Mouse (Mus musculus): Measurements from ENCODE around the gene Carhsp1. TPM values are rescaled to one million over a fixed set of nuclear protein-coding genes. Genes with fewer than 3 reads are reported as not detected.

The Carhsp1 gene
- polyA plus RNA-seq, 1 experiment from 2014 or later, result 87.2 TPM

GRCm38 (mm10) chr16:8687559-8688112 is 15.7 kb upstream of the Carhsp1 start:
- Histone ChIP-seq H3K9me3 (no peaks in the 10 kb centered on the region), H3K27me3 (replicated peaks) (no peaks in the 10 kb centered on the region), H3K4me2 (no peak overlapping the region), H3K27ac (replicated peaks) (peak overlapping the region; percentile 49; the same call in 1 of the 2 replicates), H3K4me1 (peaks cover 15% of the 10 kb centered on the region), H3K9ac (peak overlapping the region; percentile 24), H3K36me3 (peaks cover 64% of the 10 kb centered on the region), H3K4me3 (no peak overlapping the region)
- ATAC-seq (ENCODE audit: extremely low read depth, insufficient number of reproducible peaks, low FRiP score, low TSS enrichment), result no peak

- Histone ChIP-seq H3K9me3 (no peaks in the 10 kb centered on the region), H3K36me3 (peaks cover 57% of the 10 kb centered on the region), H3K4me3 (no peak overlapping the region), H3K4me1 (peaks cover 15% of the 10 kb centered on the region), H3K9ac (peak overlapping the region; percentile 24), H3K27me3 (replicated peaks) (no peaks in the 10 kb centered on the region), H3K27ac (replicated peaks) (peak overlapping the region; percentile 49), H3K4me2 (peak overlapping the region; percentile 19; the same call in 1 of the 2 replicates)
- WGBS, result 46% methylated on average over 11 of the region's 11 CpGs
- ATAC-seq (ENCODE audit: extremely low read depth, insufficient number of reproducible peaks, low FRiP score, low TSS enrichment), result peak; percentile 80
These were observed 15.0 kb upstream of the Carhsp1 start for GRCm38 (mm10) chr16:8686871-8687535.

DNA sequence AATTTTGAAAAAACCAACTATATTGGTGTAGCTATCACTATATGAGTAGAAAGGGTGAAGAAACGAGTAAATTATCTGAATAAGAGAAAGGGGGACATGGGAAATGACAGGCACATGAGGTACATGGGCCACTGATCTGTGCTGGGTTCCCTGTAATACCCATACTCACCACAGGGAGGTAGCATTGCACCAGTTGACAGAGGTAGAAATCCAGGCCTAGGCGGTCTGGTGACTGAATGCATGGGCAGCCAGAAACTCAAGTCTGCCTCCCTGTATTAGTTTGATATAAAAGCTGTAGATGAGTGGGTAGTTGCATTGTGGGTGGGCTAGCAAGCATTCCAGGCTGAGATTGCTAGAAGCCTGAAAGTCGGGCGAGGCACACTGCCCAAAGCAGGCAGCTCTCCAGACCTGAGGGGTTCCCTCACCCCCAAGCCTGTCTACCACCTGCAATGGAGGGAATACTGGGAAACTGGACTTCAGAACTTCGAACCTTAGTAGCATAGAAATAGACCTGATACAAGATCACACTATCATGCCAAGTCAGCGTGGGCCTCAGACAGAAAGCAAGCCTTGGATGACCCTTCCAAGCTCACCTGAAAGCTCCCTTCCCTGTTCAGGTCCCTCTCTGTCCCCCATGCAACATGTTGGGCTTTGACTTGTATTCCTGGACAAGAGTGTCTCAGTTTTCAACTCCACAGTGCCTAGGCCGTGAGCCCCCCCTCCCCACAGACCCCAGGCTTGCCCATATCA is 14.3 kb upstream of the Carhsp1 start:
- H3K9ac ChIP-seq, result peak overlapping the region; percentile 24
- 51% methylated on average over 7 of the region's 7 CpGs for WGBS
- H3K27ac ChIP-seq (replicated peaks), result peak overlapping the region; percentile 49
- peaks cover 15% of the 10 kb centered on the region for H3K4me1 ChIP-seq
- no peak overlapping the region for H3K4me3 ChIP-seq
- peaks cover 50% of the 10 kb centered on the region for H3K36me3 ChIP-seq
- no peak for ATAC-seq (ENCODE audit: extremely low read depth, insufficient number of reproducible peaks, low FRiP score, low TSS enrichment)
- no peaks in the 10 kb centered on the region for H3K27me3 ChIP-seq (replicated peaks)
- H3K4me2 ChIP-seq, result peak overlapping the region; percentile 19; the same call in 1 of the 2 replicates
- H3K9me3 ChIP-seq, result no peaks in the 10 kb centered on the region

GRCm38 (mm10) chr16:8685087-8685486 is 13.1 kb upstream of the Carhsp1 start:
- no peak overlapping the region for H3K4me3 ChIP-seq
- H3K4me1 ChIP-seq, result peaks cover 15% of the 10 kb centered on the region
- ATAC-seq (ENCODE audit: extremely low read depth, insufficient number of reproducible peaks, low FRiP score, low TSS enrichment), result no peak
- H3K27me3 ChIP-seq (replicated peaks), result no peaks in the 10 kb centered on the region
- no peak overlapping the region for H3K27ac ChIP-seq (replicated peaks)
- H3K9ac ChIP-seq, result no peak overlapping the region
- no peak overlapping the region for H3K4me2 ChIP-seq
- peaks cover 38% of the 10 kb centered on the region for H3K36me3 ChIP-seq
- 55% methylated on average over 4 of the region's 4 CpGs for WGBS
- no peaks in the 10 kb centered on the region for H3K9me3 ChIP-seq

GRCm38 (mm10) chr16:8680470-8680869 is 8.5 kb upstream of the Carhsp1 start, which contains the start of gene Gm5767:
Gm5767 (plus strand) TSS chr16:8680770.
- Histone ChIP-seq H3K36me3 (0 out of 2 replicates have a peak, but pooled peaks cover 6% of the 10 kb centered on the region), H3K4me1 (peaks cover 4% of the 10 kb centered on the region; the same call in 1 of the 2 replicates), H3K9ac (no peak within 1 kb of the TSS), H3K4me3 (no peak within 1 kb of the TSS), H3K27ac (replicated peaks) (no peak within 1 kb of the TSS), H3K27me3 (replicated peaks) (no peaks in the 10 kb centered on the region), H3K4me2 (no peak within 1 kb of the TSS), H3K9me3 (no peaks in the 10 kb centered on the region)
- ATAC-seq (ENCODE audit: extremely low read depth, insufficient number of reproducible peaks, low FRiP score, low TSS enrichment), result no peak
- 80% methylated on average over 5 of the region's 5 CpGs for WGBS

- H3K4me1 ChIP-seq, result peaks cover 4% of the 10 kb centered on the region; the same call in 1 of the 2 replicates
- no peak overlapping the region for H3K4me3 ChIP-seq
- H3K9me3 ChIP-seq, result no peaks in the 10 kb centered on the region
- no peak for ATAC-seq (ENCODE audit: extremely low read depth, insufficient number of reproducible peaks, low FRiP score, low TSS enrichment)
- no peak overlapping the region for H3K27ac ChIP-seq (replicated peaks)
- no peak overlapping the region for H3K9ac ChIP-seq
- H3K36me3 ChIP-seq, result 0 out of 2 replicates have a peak, but pooled peaks cover 6% of the 10 kb centered on the region
- H3K4me2 ChIP-seq, result no peak overlapping the region
- WGBS, result 75% methylated on average over 3 of the region's 3 CpGs
- no peaks in the 10 kb centered on the region for H3K27me3 ChIP-seq (replicated peaks)
These were observed 7.8 kb upstream of the Carhsp1 start for GRCm38 (mm10) chr16:8679780-8680179.

DNA sequence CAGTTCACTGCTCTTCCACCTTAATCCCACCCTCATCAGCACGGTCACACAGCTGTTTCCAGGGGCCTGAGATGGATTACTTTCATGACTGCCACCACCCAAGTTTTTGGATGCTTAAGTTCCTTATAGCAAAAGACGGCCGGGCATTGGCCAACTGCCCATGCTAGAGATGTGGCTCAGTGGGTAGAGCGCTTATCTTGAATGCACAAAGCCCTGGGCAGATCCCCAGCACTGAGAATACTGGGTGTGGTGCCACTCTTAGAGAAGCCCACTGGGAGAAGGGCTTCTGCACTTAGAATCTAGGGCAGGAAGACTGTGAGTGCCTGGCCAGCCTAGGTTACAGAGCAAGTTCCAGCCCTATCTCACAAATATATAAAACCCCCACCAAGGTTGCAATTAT is 6.7 kb upstream of the Carhsp1 start:
- 77% methylated on average over 4 of the region's 4 CpGs for WGBS
- Histone ChIP-seq H3K9ac (no peak overlapping the region), H3K9me3 (no peaks in the 10 kb centered on the region), H3K27me3 (replicated peaks) (peaks cover under 1% of the 10 kb centered on the region; the same call in 1 of the 2 replicates), H3K4me3 (no peak overlapping the region), H3K27ac (replicated peaks) (no peak overlapping the region), H3K36me3 (no peaks in the 10 kb centered on the region), H3K4me1 (peaks cover 7% of the 10 kb centered on the region; the same call in 1 of the 2 replicates), H3K4me2 (no peak overlapping the region)
- no peak for ATAC-seq (ENCODE audit: extremely low read depth, insufficient number of reproducible peaks, low FRiP score, low TSS enrichment)

DNA sequence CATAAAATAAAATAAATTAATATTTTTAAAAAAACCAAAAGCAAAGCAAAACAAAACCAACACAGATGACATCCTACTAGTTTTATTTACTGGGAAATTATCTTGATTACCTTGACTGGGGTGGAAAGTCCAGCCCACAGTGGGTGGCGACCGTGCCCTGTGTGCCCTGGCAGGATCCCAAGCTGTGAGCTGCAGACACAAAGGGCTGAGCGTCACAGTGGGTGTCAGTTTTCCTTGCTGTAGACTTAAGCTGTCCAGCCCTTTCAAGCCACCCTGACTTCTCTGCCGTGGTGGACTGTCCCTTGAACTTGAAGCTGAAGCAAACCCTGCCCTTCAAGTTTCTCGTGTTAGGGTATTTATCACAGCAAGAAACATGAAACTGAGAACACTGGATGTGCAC is 6.1 kb upstream of the Carhsp1 start:
- 55% methylated on average over 5 of the region's 5 CpGs for WGBS
- Histone ChIP-seq H3K27me3 (replicated peaks) (peaks cover 7% of the 10 kb centered on the region), H3K4me1 (peaks cover 7% of the 10 kb centered on the region; the same call in 1 of the 2 replicates), H3K9ac (no peak overlapping the region), H3K4me3 (no peak overlapping the region), H3K4me2 (no peak overlapping the region), H3K27ac (replicated peaks) (no peak overlapping the region), H3K36me3 (no peaks in the 10 kb centered on the region), H3K9me3 (no peaks in the 10 kb centered on the region)
- no peak for ATAC-seq (ENCODE audit: extremely low read depth, insufficient number of reproducible peaks, low FRiP score, low TSS enrichment)

DNA sequence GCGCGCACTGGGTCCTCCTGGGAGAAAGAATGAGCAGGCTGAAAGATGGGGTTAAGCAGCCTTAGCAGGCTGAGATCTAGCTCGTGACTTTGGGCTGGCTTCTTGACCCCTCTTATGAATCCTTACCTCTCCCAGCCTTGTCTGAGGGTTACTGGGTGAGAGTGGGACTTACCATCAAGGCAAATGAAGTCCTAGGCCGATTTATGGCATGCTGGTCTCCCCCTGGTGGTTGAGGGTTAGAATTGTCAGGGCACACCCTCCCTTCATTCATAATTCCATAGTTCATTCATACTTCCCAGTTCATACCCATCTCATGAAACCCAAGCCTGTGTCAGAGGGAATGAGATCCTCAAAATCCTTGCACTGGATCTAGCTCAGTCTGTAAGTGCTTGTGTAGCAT is 4.8 kb upstream of the Carhsp1 start:
- H3K36me3 ChIP-seq, result no peaks in the 10 kb centered on the region
- H3K27me3 ChIP-seq (replicated peaks), result peaks cover 8% of the 10 kb centered on the region
- H3K27ac ChIP-seq (replicated peaks), result no peak overlapping the region
- H3K4me3 ChIP-seq, result no peak overlapping the region
- H3K9me3 ChIP-seq, result no peaks in the 10 kb centered on the region
- no peak for ATAC-seq (ENCODE audit: extremely low read depth, insufficient number of reproducible peaks, low FRiP score, low TSS enrichment)
- WGBS, result 51% methylated on average over 4 of the region's 4 CpGs
- H3K9ac ChIP-seq, result no peak overlapping the region
- H3K4me1 ChIP-seq, result peaks cover 14% of the 10 kb centered on the region; the same call in 1 of the 2 replicates
- H3K4me2 ChIP-seq, result no peak overlapping the region

GRCm38 (mm10) chr16:8676228-8676627 is 4.3 kb upstream of the Carhsp1 start:
- 67% methylated on average over 2 of the region's 2 CpGs for WGBS
- Histone ChIP-seq H3K4me1 (peaks cover 17% of the 10 kb centered on the region), H3K9ac (no peak overlapping the region), H3K36me3 (no peaks in the 10 kb centered on the region), H3K4me2 (no peak overlapping the region), H3K27ac (replicated peaks) (no peak overlapping the region), H3K4me3 (no peak overlapping the region), H3K9me3 (no peaks in the 10 kb centered on the region), H3K27me3 (replicated peaks) (peaks cover 8% of the 10 kb centered on the region)
- ATAC-seq (ENCODE audit: extremely low read depth, insufficient number of reproducible peaks, low FRiP score, low TSS enrichment), result no peak

GRCm38 (mm10) chr16:8675559-8675958 is 3.6 kb upstream of the Carhsp1 start:
- Histone ChIP-seq H3K4me3 (no peak overlapping the region), H3K9me3 (no peaks in the 10 kb centered on the region), H3K27me3 (replicated peaks) (peaks cover 8% of the 10 kb centered on the region), H3K4me2 (no peak overlapping the region), H3K9ac (no peak overlapping the region), H3K36me3 (no peaks in the 10 kb centered on the region), H3K4me1 (peaks cover 24% of the 10 kb centered on the region), H3K27ac (replicated peaks) (no peak overlapping the region)
- ATAC-seq (ENCODE audit: extremely low read depth, insufficient number of reproducible peaks, low FRiP score, low TSS enrichment), result no peak
- 74% methylated on average over 8 of the region's 8 CpGs for WGBS

Data from heart, embryonic 13.5 days (tissue).